Mouse (Mus musculus): Measurements from ENCODE around the gene Tmem200a. TPM values are rescaled to one million over a fixed set of nuclear protein-coding genes. Genes with fewer than 3 reads are reported as not detected.

Gene Tmem200a
- polyA plus RNA-seq, 1 experiment from 2014 or later, result 18.7 TPM

DNA sequence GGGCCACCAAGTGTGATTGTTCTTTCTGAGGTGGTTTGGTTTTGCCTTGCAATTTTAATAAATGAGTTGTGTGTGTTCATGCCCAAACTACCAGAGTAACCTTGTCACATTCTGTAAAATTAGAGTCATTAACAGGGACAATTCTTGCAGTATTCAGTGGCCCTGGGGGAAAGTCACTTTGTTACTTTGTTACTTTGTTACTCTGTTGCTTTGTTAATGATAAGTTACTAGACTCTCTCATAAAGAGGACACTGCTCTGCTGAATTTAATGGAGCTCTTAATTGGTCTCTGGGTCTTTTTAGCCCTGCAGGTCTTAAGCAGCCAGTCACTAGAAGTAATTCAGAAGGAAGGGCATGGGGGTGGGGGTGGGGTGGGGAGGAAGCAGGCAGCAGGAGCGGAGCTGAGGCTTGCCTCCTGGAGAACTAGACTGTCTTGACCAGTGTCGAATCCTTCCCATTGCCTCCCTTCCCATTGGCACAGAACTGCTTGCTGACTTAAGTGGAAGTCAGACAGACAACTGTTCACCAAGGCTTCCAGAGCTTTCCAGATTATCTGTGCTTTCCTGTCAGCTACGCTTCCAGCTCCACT is 124.1 kb downstream of the Tmem200a start:
- H3K4me3 ChIP-seq (ENCODE audit: low read depth, low read length), result no peak overlapping the region
- ATAC-seq (replicated peaks; ENCODE audit: low FRiP score, low TSS enrichment, low read depth), result no peak
- no peak for DNase-seq (ENCODE audit: low spot score)

DNA sequence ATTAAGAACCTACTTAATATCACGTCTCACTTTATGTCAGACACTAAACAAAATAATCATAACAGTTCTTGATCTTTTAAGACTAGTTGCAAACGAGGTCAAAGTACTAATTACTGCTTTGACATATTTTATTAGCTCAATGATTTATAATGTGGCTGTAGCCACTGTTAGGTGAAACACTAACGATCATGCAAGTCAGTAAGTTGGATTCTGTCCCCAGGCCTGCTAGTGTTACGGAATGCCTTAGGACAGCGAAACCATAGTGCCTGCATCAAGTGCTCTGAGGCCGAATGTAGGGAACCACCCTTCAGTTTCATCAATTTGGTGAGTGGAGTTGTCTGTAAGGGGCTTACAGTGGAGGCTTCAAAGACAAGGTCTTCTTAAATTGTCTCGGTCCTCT is 126.0 kb downstream of the Tmem200a start:
- ATAC-seq (replicated peaks; ENCODE audit: low FRiP score, low TSS enrichment, low read depth) (0 out of 2 replicates have a peak, but pooled peaks have one; percentile 8), DNase-seq (ENCODE audit: low spot score) (no peak)
- Histone ChIP-seq H3K27me3 (replicated peaks; ENCODE audit: control insufficient read depth, insufficient read depth, low read length) (no peaks in the 10 kb centered on the region), H3K4me3 (ENCODE audit: low read depth, low read length) (no peak overlapping the region), H3K4me1 (replicated peaks; ENCODE audit: control insufficient read depth, insufficient read depth, low read length) (no peaks in the 10 kb centered on the region), H3K9ac (ENCODE audit: low read length) (no peak overlapping the region), H3K4me2 (ENCODE audit: low read length) (no peak overlapping the region), H3K9me3 (ENCODE audit: control insufficient read depth, low read length) (no peaks in the 10 kb centered on the region), H3K27ac (ENCODE audit: low read depth) (no peak overlapping the region), H3K36me3 (ENCODE audit: control insufficient read depth, insufficient read depth, low read length) (no peaks in the 10 kb centered on the region)
- WGBS, result 38% methylated on average over 7 of the region's 7 CpGs

More for the DNA sequence above, 124.1 kb downstream of the Tmem200a start:
- Histone ChIP-seq H3K4me1 (replicated peaks; ENCODE audit: control insufficient read depth, insufficient read depth, low read length) (no peaks in the 10 kb centered on the region), H3K9ac (ENCODE audit: low read length) (no peak overlapping the region), H3K4me2 (ENCODE audit: low read length) (no peak overlapping the region), H3K27me3 (replicated peaks; ENCODE audit: control insufficient read depth, insufficient read depth, low read length) (no peaks in the 10 kb centered on the region), H3K27ac (ENCODE audit: low read depth) (no peak overlapping the region), H3K9me3 (ENCODE audit: control insufficient read depth, low read length) (no peaks in the 10 kb centered on the region), H3K36me3 (ENCODE audit: control insufficient read depth, insufficient read depth, low read length) (no peaks in the 10 kb centered on the region)
- WGBS, result 61% methylated on average over 3 of the region's 3 CpGs

DNA sequence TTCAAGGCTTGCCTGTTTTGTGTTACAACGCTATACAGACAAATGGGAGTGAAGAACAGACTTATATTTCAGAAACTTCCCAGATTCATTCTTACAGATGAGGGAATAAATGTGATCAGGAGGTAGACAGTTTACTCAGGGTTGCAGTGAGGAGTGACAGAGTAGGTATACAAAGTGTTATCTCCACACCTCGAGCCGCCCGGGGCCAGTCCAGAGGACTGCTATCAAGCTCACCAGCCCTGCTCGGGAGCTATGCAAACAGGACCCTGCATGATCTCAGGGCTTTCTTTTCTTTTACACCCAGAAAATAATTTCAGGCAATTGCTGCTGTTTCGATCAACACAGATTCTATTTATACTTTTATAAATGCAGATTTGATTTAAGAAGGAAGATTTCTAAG is 126.7 kb downstream of the Tmem200a start:
- WGBS, result 46% methylated on average over 6 of the region's 6 CpGs
- H3K4me3 ChIP-seq (ENCODE audit: low read depth, low read length), result no peak overlapping the region
- no peaks in the 10 kb centered on the region for H3K4me1 ChIP-seq (replicated peaks; ENCODE audit: control insufficient read depth, insufficient read depth, low read length)
- ATAC-seq (replicated peaks; ENCODE audit: low FRiP score, low TSS enrichment, low read depth) (peak; percentile 76; the same call in 1 of the 2 replicates), DNase-seq (ENCODE audit: low spot score) (no peak)
- H3K36me3 ChIP-seq (ENCODE audit: control insufficient read depth, insufficient read depth, low read length), result no peaks in the 10 kb centered on the region
- H3K4me2 ChIP-seq (ENCODE audit: low read length), result no peak overlapping the region
- no peak overlapping the region for H3K9ac ChIP-seq (ENCODE audit: low read length)
- H3K27ac ChIP-seq (ENCODE audit: low read depth), result no peak overlapping the region
- H3K27me3 ChIP-seq (replicated peaks; ENCODE audit: control insufficient read depth, insufficient read depth, low read length), result no peaks in the 10 kb centered on the region
- no peaks in the 10 kb centered on the region for H3K9me3 ChIP-seq (ENCODE audit: control insufficient read depth, low read length)

DNA sequence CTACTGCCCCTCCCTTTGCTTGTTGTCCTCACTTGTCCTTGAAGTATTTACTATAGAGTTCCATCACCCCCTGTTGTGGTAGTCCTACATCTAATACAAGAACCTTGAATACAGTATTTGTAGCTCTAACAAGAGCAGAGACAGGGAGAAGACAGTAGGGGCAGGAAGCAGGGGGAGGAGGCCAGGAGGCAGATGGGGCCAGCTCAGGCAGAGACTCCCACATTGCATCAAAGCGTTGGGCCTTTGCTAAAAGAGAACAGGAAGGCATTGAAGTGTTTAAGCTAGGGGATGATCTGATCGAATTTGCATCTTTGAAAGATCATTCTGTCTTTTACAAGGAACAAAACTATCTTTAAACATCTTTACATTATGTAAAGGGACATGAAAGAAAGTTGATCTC is 133.0 kb downstream of the Tmem200a start:
- no peaks in the 10 kb centered on the region for H3K4me1 ChIP-seq (replicated peaks; ENCODE audit: control insufficient read depth, insufficient read depth, low read length)
- H3K27ac ChIP-seq (ENCODE audit: low read depth), result no peak overlapping the region
- 70% methylated on average over 2 of the region's 2 CpGs for WGBS
- no peaks in the 10 kb centered on the region for H3K27me3 ChIP-seq (replicated peaks; ENCODE audit: control insufficient read depth, insufficient read depth, low read length)
- no peak overlapping the region for H3K4me3 ChIP-seq (ENCODE audit: low read depth, low read length)
- ATAC-seq (replicated peaks; ENCODE audit: low FRiP score, low TSS enrichment, low read depth) (no peak), DNase-seq (ENCODE audit: low spot score) (no peak)
- no peak overlapping the region for H3K4me2 ChIP-seq (ENCODE audit: low read length)
- no peaks in the 10 kb centered on the region for H3K36me3 ChIP-seq (ENCODE audit: control insufficient read depth, insufficient read depth, low read length)
- H3K9ac ChIP-seq (ENCODE audit: low read length), result no peak overlapping the region
- H3K9me3 ChIP-seq (ENCODE audit: control insufficient read depth, low read length), result no peaks in the 10 kb centered on the region

DNA sequence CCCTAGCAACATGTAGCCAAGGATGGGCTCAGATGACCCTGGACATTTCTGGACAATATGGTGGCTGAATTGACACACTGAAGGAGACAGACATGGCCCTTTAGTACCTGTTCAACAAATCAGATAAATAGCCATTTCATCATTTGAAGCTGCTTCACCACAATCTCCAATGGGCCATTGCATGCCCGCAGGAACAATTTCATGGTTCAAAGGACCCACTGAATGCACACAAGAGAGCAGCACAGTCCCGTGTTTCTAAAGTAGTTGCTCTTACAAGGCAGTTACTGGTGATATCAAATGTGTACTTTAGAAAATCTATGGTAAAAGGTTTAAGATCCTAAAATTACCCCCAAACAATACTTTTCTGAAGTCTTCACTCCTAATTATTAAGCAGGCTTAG is 134.2 kb downstream of the Tmem200a start:
- Histone ChIP-seq H3K9me3 (ENCODE audit: control insufficient read depth, low read length) (no peaks in the 10 kb centered on the region), H3K9ac (ENCODE audit: low read length) (no peak overlapping the region), H3K27me3 (replicated peaks; ENCODE audit: control insufficient read depth, insufficient read depth, low read length) (no peaks in the 10 kb centered on the region), H3K4me1 (replicated peaks; ENCODE audit: control insufficient read depth, insufficient read depth, low read length) (no peaks in the 10 kb centered on the region), H3K36me3 (ENCODE audit: control insufficient read depth, insufficient read depth, low read length) (no peaks in the 10 kb centered on the region), H3K4me2 (ENCODE audit: low read length) (no peak overlapping the region), H3K4me3 (ENCODE audit: low read depth, low read length) (no peak overlapping the region), H3K27ac (ENCODE audit: low read depth) (no peak overlapping the region)
- ATAC-seq (replicated peaks; ENCODE audit: low FRiP score, low TSS enrichment, low read depth), result no peak
- WGBS, result 83% methylated on average over 2 of the region's 2 CpGs
- no peak for DNase-seq (ENCODE audit: low spot score)

DNA sequence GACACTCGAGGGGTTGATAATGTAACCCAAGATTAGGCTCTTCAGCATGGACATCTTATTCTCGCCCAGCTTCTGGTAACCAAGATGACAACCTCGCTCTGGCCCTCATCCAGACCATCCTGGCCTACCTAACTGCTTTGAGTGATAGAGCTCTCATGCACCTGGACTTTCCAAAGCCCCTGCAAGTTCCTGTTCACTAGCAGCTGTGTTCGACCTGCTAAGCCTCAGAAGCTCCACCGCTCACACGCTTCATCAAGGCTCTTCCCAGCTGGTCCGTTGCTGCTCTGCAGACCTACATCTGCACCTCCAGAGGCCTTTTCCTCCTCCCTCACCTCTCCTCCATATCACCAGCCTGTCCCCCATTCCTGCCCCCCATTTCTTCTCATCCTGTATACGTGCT is 147.1 kb downstream of the Tmem200a start:
- peak; percentile 50 for DNase-seq (ENCODE audit: low spot score)
- no peak for ATAC-seq (replicated peaks; ENCODE audit: low FRiP score, low TSS enrichment, low read depth)
- Histone ChIP-seq H3K27me3 (replicated peaks; ENCODE audit: control insufficient read depth, insufficient read depth, low read length) (no peaks in the 10 kb centered on the region), H3K27ac (ENCODE audit: low read depth) (no peak overlapping the region), H3K36me3 (ENCODE audit: control insufficient read depth, insufficient read depth, low read length) (no peaks in the 10 kb centered on the region), H3K4me2 (ENCODE audit: low read length) (no peak overlapping the region), H3K9me3 (ENCODE audit: control insufficient read depth, low read length) (no peaks in the 10 kb centered on the region), H3K9ac (ENCODE audit: low read length) (no peak overlapping the region), H3K4me1 (replicated peaks; ENCODE audit: control insufficient read depth, insufficient read depth, low read length) (peaks cover 18% of the 10 kb centered on the region), H3K4me3 (ENCODE audit: low read depth, low read length) (no peak overlapping the region)
- 76% methylated on average over 8 of the region's 8 CpGs for WGBS

DNA sequence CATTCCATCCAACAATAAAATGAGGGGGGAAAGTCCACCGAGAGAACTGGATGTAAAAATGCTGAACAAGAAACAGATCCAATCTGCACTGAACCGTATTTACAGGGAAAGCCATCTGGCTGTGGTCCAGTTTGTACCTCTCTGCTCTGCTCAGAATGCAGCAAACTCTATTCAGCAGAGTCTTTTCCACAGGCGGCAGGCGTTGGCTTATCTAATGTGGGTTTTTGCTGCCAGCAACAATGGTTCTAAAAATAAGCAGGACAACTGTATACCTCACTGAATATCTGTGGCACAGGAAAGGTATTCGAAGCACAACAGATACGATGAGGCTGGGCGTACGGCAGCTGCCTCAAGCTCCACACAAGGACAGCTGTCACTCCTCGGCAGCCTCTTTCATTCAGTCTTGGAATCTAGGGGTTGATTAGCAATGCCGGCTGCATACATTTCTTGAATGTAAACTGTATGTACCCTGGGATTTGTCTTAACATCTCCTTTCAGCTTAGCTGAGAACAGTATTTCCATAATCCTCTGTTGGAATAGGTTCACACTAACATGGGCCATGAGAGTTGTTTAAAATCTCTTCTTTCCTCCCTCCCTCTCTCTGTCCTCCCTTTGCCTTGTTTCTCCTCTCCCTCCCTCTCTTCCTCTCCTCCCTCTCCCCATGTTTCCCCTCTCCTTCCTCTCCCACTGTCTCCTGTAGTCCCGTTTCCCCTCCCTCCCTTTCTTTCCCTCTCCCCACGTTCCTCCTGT is 149.3 kb downstream of the Tmem200a start:
- Histone ChIP-seq H3K4me1 (replicated peaks; ENCODE audit: control insufficient read depth, insufficient read depth, low read length) (peaks cover 18% of the 10 kb centered on the region), H3K36me3 (ENCODE audit: control insufficient read depth, insufficient read depth, low read length) (no peaks in the 10 kb centered on the region), H3K27me3 (replicated peaks; ENCODE audit: control insufficient read depth, insufficient read depth, low read length) (no peaks in the 10 kb centered on the region), H3K9me3 (ENCODE audit: control insufficient read depth, low read length) (no peaks in the 10 kb centered on the region), H3K27ac (ENCODE audit: low read depth) (peak overlapping the region; percentile 65), H3K9ac (ENCODE audit: low read length) (no peak overlapping the region), H3K4me3 (ENCODE audit: low read depth, low read length) (no peak overlapping the region), H3K4me2 (ENCODE audit: low read length) (peak overlapping the region; percentile 1; the same call in 1 of the 2 replicates)
- ATAC-seq (replicated peaks; ENCODE audit: low FRiP score, low TSS enrichment, low read depth) (no peak), DNase-seq (ENCODE audit: low spot score) (no peak)
- 21% methylated on average over 12 of the region's 12 CpGs for WGBS

DNA sequence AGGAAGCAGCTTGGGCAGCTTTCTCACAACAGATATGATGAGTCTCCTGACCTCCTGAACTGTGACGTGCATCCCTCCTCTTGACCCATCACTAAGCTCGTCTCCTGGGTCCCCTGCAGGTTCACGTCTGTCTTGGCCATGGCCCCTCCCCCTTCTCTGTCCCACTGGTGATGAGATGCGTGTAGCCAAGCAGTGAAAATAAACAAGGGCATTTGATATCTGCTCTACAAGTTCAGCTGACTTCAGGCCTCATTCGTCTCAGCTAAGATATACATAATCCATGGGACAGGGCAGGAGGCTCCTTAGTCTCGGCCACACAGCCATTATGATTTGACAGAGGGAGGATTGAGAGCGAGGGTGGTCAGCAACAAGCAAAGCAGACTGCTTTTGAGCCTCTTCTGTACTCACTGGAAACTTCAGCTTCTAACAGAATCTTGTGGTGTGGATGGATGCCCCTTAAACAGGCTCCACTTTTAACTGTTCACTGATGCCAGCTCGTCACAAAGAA is 149.9 kb downstream of the Tmem200a start:
- Histone ChIP-seq H3K36me3 (ENCODE audit: control insufficient read depth, insufficient read depth, low read length) (no peaks in the 10 kb centered on the region), H3K27me3 (replicated peaks; ENCODE audit: control insufficient read depth, insufficient read depth, low read length) (no peaks in the 10 kb centered on the region), H3K4me3 (ENCODE audit: low read depth, low read length) (no peak overlapping the region), H3K9ac (ENCODE audit: low read length) (no peak overlapping the region), H3K4me1 (replicated peaks; ENCODE audit: control insufficient read depth, insufficient read depth, low read length) (peaks cover 18% of the 10 kb centered on the region), H3K9me3 (ENCODE audit: control insufficient read depth, low read length) (no peaks in the 10 kb centered on the region), H3K4me2 (ENCODE audit: low read length) (0 out of 2 replicates have a peak overlapping the region, but pooled peaks have one; percentile 1), H3K27ac (ENCODE audit: low read depth) (peak overlapping the region; percentile 65)
- no peak for DNase-seq (ENCODE audit: low spot score)
- ATAC-seq (replicated peaks; ENCODE audit: low FRiP score, low TSS enrichment, low read depth), result 0 out of 2 replicates have a peak, but pooled peaks have one; percentile 6
- WGBS, result 19% methylated on average over 8 of the region's 8 CpGs

Data from intestine, embryonic 14.5 days (tissue).